Mouse (Mus musculus) heart, embryonic 10.5 days (tissue): ENCODE measurements around the gene Cars2. TPM values are rescaled to one million over a fixed set of nuclear protein-coding genes. Genes with fewer than 3 reads are reported as not detected.
A peak's percentile ranks its signal among the peaks of the same experiment; 100 is the strongest.
"Not testable (repeated sequence)": the region's sequence is repeated elsewhere in the genome, so short reads cannot be mapped to it uniquely, and the experiment has no call there.

Source experiments
- DNase-seq: peaks from one replicate; pipeline ENCODE4 v3.0.0-alpha.2; 2017; ENCODE audit warnings: low spot score
- H3K27ac ChIP-seq: fragments of 300-500 bp; sonication (generic); 2 replicates; pipeline ENCODE4 v1.5.1; 2016; ENCODE audit warnings: mild to moderate bottlenecking
- H3K27me3 ChIP-seq: fragments of 300-500 bp; sonication (generic); 2 replicates; pipeline ENCODE4 v1.6.1; 2016; ENCODE audit warnings: mild to moderate bottlenecking; ENCODE audit not compliant: poor library complexity, insufficient read depth, severe bottlenecking
- H3K36me3 ChIP-seq: fragments of 300-500 bp; sonication (generic); 2 replicates; pipeline ENCODE4 v1.6.1; 2016; ENCODE audit warnings: mild to moderate bottlenecking, moderate library complexity
- H3K4me1 ChIP-seq: fragments of 300-500 bp; sonication (generic); 2 replicates; pipeline ENCODE4 v1.6.1; 2016; ENCODE audit warnings: mild to moderate bottlenecking
- H3K4me3 ChIP-seq: fragments of 300-500 bp; sonication (generic); 2 replicates; pipeline ENCODE4 v1.5.1; 2016; ENCODE audit warnings: mild to moderate bottlenecking, moderate library complexity
- H3K9me3 ChIP-seq: fragments of 300-500 bp; sonication (generic); 2 replicates; pipeline ENCODE4 v1.6.1; 2016; ENCODE audit warnings: mild to moderate bottlenecking, moderate library complexity
- WGBS: fragments of 180-500 bp; shearing (Covaris S2); methylation state at CpG from one replicate; pipeline ENCODE4 v1.1.7; 2016; 5-methylcytosine and 5-hydroxymethylcytosine counted together
- polyA plus RNA-seq: library from polyadenylated mRNA; unstranded; fragments of >200 nt; fragmentation: Nextera tagmentation; extraction: Ambion mirVana; gene quantifications from 2 replicates; pipeline ENCODE4 v1.2.1, GENCODE M21; 2016

Gene Cars2
- polyA plus RNA-seq, 1 experiment from 2014 or later = 24.5 TPM

GRCm38 (mm10) chr8:11552390-11552789, 1.8 kb upstream of the Cars2 start:
- no peaks in the 10 kb centered on the region for H3K36me3 ChIP-seq
- no peak overlapping the region for H3K4me3 ChIP-seq
- 72% methylated on average over 10 of the region's 10 CpGs for WGBS
- no peaks in the 10 kb centered on the region for H3K9me3 ChIP-seq
- DNase-seq = no peak
- H3K4me1 ChIP-seq = peaks cover 21% of the 10 kb centered on the region
- no peak overlapping the region for H3K27ac ChIP-seq
- no peaks in the 10 kb centered on the region for H3K27me3 ChIP-seq

- H3K4me3 ChIP-seq, H3K27ac ChIP-seq, H3K9me3 ChIP-seq, H3K36me3 ChIP-seq, DNase-seq, H3K27me3 ChIP-seq: not testable (repeated sequence)
- H3K4me1 ChIP-seq = peaks cover 23% of the 10 kb centered on the region
- 85% methylated on average over 4 of the region's 4 CpGs for WGBS
Observed at GRCm38 (mm10) chr8:11551497-11551896, 914 bp upstream of the Cars2 start.

DNA sequence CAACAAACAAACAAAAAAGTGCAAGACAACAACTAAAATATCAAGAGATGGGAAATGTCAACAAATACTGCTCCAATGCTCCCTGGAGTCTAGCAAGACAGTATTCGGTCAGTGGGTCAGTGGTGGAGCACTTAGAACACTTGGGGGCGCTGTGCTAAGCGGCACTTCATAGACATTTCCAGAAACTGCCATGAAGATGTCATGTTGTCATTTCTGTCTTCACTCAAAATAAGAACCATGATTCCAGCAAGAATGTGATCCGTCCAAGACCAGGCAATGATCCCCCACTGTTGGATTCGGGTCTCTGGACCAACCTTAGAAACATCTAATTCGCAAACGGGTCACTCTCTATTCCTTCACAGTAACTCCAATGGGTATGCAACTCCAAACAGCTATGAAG, 877 bp downstream of the Cars2 start:
- 17% methylated on average over 7 of the region's 7 CpGs for WGBS
- Histone ChIP-seq H3K27me3 (no peaks in the 10 kb centered on the region), H3K4me1 (peaks cover 24% of the 10 kb centered on the region), H3K9me3 (no peaks in the 10 kb centered on the region), H3K27ac (peak overlapping the region; percentile 93; the same call in 1 of the 2 replicates), H3K36me3 (peaks cover 19% of the 10 kb centered on the region), H3K4me3 (peak overlapping the region; percentile 76)
- DNase-seq = no peak

DNA sequence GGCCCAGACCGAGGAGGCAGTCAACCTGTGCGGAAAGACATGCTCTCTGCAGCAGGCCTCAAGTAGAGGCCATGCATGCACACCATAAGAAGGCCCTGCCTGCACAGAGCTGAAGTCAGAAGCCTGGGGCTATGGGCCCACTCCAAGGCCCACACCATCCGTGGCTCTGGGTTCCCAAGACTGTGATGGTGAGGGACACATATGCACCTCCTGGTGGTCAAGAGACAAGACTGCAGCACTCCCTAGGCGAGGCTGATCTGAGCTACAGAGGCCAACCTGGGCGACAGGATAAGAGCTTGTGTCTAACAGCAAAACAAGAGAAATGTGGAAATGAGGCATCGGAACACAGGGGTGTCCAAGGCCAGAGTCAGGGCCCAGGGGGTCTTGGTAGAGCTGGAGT, 3.5 kb downstream of the Cars2 start:
- Histone ChIP-seq H3K27ac (no peak overlapping the region), H3K36me3 (peaks cover 35% of the 10 kb centered on the region), H3K4me3 (no peak overlapping the region), H3K4me1 (peaks cover 13% of the 10 kb centered on the region; the same call in 1 of the 2 replicates), H3K27me3 (no peaks in the 10 kb centered on the region), H3K9me3 (no peaks in the 10 kb centered on the region)
- no peak for DNase-seq
- WGBS = 63% methylated on average over 6 of the region's 6 CpGs

DNA sequence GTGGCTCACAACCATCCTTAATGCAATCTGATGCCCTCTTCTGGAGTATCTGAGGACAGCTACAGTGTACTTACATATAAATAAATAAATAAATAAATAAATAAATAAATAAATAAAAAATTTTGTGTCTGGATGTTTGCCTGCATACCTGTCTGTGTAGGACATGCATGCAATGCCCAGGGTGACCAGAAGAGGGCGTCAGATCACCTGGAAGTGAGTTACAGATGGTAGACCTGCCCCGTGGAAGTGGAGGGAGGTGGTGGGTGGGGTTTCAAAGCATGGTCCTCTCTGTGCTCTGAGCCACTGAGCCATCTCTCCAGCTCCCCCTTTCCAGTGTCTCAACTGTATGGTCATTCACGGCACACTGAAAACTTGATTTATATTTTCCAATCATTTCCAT, 6.2 kb downstream of the Cars2 start:
- Histone ChIP-seq H3K27me3 (no peaks in the 10 kb centered on the region), H3K27ac (no peak overlapping the region), H3K4me3 (no peak overlapping the region), H3K36me3 (peaks cover 55% of the 10 kb centered on the region), H3K4me1 (0 out of 2 replicates have a peak, but pooled peaks cover 6% of the 10 kb centered on the region), H3K9me3 (no peaks in the 10 kb centered on the region)
- WGBS = 56% methylated on average over 3 of the region's 3 CpGs
- DNase-seq = no peak

- DNase-seq = no peak
- 79% methylated on average over 4 of the region's 4 CpGs for WGBS
Observed at GRCm38 (mm10) chr8:11542866-11543265, 7.7 kb downstream of the Cars2 start.

GRCm38 (mm10) chr8:11542031-11542430, 8.6 kb downstream of the Cars2 start:
- Histone ChIP-seq H3K4me3 (no peak overlapping the region), H3K27ac (no peak overlapping the region), H3K4me1 (0 out of 2 replicates have a peak, but pooled peaks cover 5% of the 10 kb centered on the region), H3K27me3 (no peaks in the 10 kb centered on the region), H3K36me3 (peaks cover 62% of the 10 kb centered on the region), H3K9me3 (no peaks in the 10 kb centered on the region)
- 89% methylated on average over 12 of the region's 12 CpGs for WGBS
- no peak for DNase-seq

More at GRCm38 (mm10) chr8:11542866-11543265, 7.7 kb downstream of the Cars2 start:
- Histone ChIP-seq H3K36me3 (peaks cover 61% of the 10 kb centered on the region), H3K9me3 (no peaks in the 10 kb centered on the region), H3K4me1 (0 out of 2 replicates have a peak, but pooled peaks cover 6% of the 10 kb centered on the region), H3K27me3 (no peaks in the 10 kb centered on the region), H3K4me3 (no peak overlapping the region), H3K27ac (no peak overlapping the region)

GRCm38 (mm10) chr8:11540182-11540581, 10.4 kb downstream of the Cars2 start:
- no peaks in the 10 kb centered on the region for H3K4me1 ChIP-seq
- peaks cover 56% of the 10 kb centered on the region for H3K36me3 ChIP-seq
- H3K27me3 ChIP-seq = no peaks in the 10 kb centered on the region
- no peaks in the 10 kb centered on the region for H3K9me3 ChIP-seq
- 90% methylated on average over 8 of the region's 8 CpGs for WGBS
- no peak overlapping the region for H3K4me3 ChIP-seq
- DNase-seq = no peak
- H3K27ac ChIP-seq = no peak overlapping the region

- Histone ChIP-seq H3K9me3 (no peaks in the 10 kb centered on the region), H3K27ac (no peak overlapping the region), H3K4me1 (no peaks in the 10 kb centered on the region), H3K27me3 (no peaks in the 10 kb centered on the region), H3K36me3 (peaks cover 65% of the 10 kb centered on the region), H3K4me3 (no peak overlapping the region)
- no peak for DNase-seq
- 90% methylated on average over 4 of the region's 4 CpGs for WGBS
Observed at GRCm38 (mm10) chr8:11539049-11539448, 11.5 kb downstream of the Cars2 start.

DNA sequence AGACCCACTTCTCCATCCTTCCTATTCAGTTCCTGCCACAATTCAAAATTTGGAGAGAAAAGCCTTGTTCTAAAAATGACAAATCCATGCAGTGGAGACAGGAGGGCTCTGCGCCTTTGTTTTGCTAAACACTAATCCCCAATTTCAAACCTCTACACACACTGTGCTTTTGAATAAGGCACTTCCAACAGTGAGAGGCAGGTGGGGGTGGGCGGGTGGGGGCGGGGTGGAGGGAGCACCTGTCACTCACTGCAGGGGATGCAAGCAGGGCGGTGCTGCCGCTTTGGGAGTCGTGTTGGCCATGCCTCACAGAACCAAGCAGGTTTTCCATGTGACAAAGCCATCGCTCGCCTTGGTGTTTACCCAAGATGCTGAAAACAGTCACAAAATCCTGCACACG, 16.1 kb downstream of the Cars2 start:
- no peak overlapping the region for H3K4me3 ChIP-seq
- 55% methylated on average over 9 of the region's 9 CpGs for WGBS
- no peak overlapping the region for H3K27ac ChIP-seq
- no peaks in the 10 kb centered on the region for H3K27me3 ChIP-seq
- H3K36me3 ChIP-seq = peaks cover 60% of the 10 kb centered on the region
- H3K4me1 ChIP-seq = peaks cover 5% of the 10 kb centered on the region; the same call in 1 of the 2 replicates
- DNase-seq = no peak
- no peaks in the 10 kb centered on the region for H3K9me3 ChIP-seq

- Histone ChIP-seq H3K36me3 (peaks cover 57% of the 10 kb centered on the region), H3K9me3 (no peaks in the 10 kb centered on the region), H3K27ac (no peak overlapping the region), H3K4me3 (no peak overlapping the region), H3K4me1 (peaks cover 5% of the 10 kb centered on the region; the same call in 1 of the 2 replicates), H3K27me3 (no peaks in the 10 kb centered on the region)
- DNase-seq = no peak
- 74% methylated on average over 4 of the region's 4 CpGs for WGBS
Observed at GRCm38 (mm10) chr8:11530849-11531248, 19.7 kb downstream of the Cars2 start.

DNA sequence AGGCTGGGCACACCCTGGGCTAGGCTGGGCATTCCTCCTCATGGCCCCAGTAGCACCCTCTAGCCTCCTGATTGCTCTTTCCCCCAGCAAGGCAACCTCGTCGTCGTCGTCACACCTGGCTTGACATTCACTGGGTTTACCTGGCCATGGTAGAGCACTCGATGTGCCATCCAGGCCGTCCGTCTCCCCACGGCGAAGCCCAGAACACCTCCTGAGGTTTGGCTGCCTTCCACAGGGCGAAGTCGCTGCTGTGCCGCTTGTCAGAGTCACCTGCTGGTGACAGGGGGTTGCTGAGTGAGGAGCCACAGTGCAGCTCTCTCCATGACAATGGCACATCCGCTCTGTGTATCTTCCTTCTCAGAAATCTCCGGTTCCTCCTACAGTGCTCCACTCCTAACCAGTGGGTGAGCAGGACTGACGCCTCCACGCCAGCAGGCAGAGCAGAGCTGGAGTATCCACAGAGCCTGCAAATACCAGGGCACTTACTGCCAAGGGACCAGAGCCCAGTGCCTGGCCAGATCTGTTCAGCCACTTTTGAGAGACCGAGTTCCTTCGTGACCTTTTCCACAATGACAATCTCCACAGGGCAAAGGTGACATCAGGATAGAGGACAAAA, 20.3 kb downstream of the Cars2 start:
- Histone ChIP-seq H3K36me3 (peaks cover 56% of the 10 kb centered on the region), H3K27me3 (no peaks in the 10 kb centered on the region), H3K4me1 (peaks cover 5% of the 10 kb centered on the region; the same call in 1 of the 2 replicates), H3K4me3 (no peak overlapping the region), H3K27ac (no peak overlapping the region), H3K9me3 (no peaks in the 10 kb centered on the region)
- 82% methylated on average over 18 of the region's 18 CpGs for WGBS
- no peak for DNase-seq

GRCm38 (mm10) chr8:11523331-11523730, 27.3 kb downstream of the Cars2 start:
- no peaks in the 10 kb centered on the region for H3K27me3 ChIP-seq
- peaks cover 28% of the 10 kb centered on the region for H3K36me3 ChIP-seq
- DNase-seq = no peak
- H3K9me3 ChIP-seq = no peaks in the 10 kb centered on the region
- 79% methylated on average over 3 of the region's 3 CpGs for WGBS
- no peak overlapping the region for H3K27ac ChIP-seq
- H3K4me1 ChIP-seq = no peaks in the 10 kb centered on the region
- H3K4me3 ChIP-seq = no peak overlapping the region

DNA sequence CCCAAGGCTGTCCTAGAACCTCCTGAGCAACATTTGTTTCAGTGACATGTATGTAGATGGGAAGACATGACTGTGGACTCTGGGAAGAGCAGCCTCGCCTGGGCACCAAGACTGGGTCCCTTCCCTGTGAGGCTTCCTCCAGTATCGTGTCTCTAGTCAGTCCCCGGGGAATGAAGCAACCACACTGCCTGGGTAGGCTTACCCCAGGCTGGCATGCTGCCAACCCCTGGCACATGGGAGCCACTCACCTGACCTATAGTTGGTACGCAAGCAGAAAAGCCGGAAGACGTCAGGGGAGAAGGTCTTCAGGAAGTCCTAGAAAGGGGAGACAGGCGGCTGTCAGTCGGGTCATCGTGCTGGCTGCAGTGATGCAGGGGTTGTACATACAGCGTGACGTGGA, 31.9 kb downstream of the Cars2 start:
- WGBS = 93% methylated on average over 11 of the region's 11 CpGs
- no peak for DNase-seq
- Histone ChIP-seq H3K36me3 (peaks cover 60% of the 10 kb centered on the region), H3K9me3 (no peaks in the 10 kb centered on the region), H3K27me3 (no peaks in the 10 kb centered on the region), H3K4me1 (no peaks in the 10 kb centered on the region), H3K4me3 (no peak overlapping the region), H3K27ac (no peak overlapping the region)
